In genomic region chr2:163151016-163151415, GRCm38 (mm10) we compare ENCODE assay signal across 29 mouse cellular contexts. TPM values are rescaled to one million over a fixed set of nuclear protein-coding genes. Genes with fewer than 3 reads are reported as not detected.
DNase-seq lines count a peak whose midpoint lies in the region; ATAC-seq and TF ChIP-seq lines count a peak whose summit lies in the region.
"Had no signal": no experiment of that assay in that cellular context is flagged by ENCODE, and none has a peak within 500 bp of the region (broad histone marks: within the 10 kb centered on the region; RNA-seq: fewer than 3 reads in every experiment).

No protein-coding gene starts in this region.

- H3K27me3 ChIP-seq in heart, embryonic 13.5 days (replicated peaks) = no peaks in the 10 kb centered on the region; the same call in 1 of the 2 replicates
- H3K27me3 ChIP-seq in midbrain, embryonic 10.5 days (ENCODE audit: low read depth, poor library complexity, severe bottlenecking) = no peaks in the 10 kb centered on the region; the same call in 1 of the 2 replicates
- H3K27me3 ChIP-seq in midbrain, postnatal 0 days (ENCODE audit: insufficient read depth, low read length) = no peaks in the 10 kb centered on the region
- H3K27me3 ChIP-seq in intestine, postnatal 0 days (replicated peaks; ENCODE audit: control insufficient read depth, insufficient read depth, low read length) = no peaks in the 10 kb centered on the region
- H3K27me3 ChIP-seq: embryonic facial prominence, embryonic 13.5 days; forebrain, embryonic 13.5 days; limb, embryonic 15.5 days had no signal

- TF ChIP-seq CTCF in midbrain, postnatal 0 days (IDR thresholded peaks at IDR 0.05) = no peak
- no peak for TF ChIP-seq CTCF in intestine, postnatal 0 days (IDR thresholded peaks at IDR 0.05; ENCODE audit: low read depth)

- ATAC-seq in heart, embryonic 13.5 days (ENCODE audit: extremely low read depth, insufficient number of reproducible peaks, low FRiP score, low TSS enrichment) = no peak
- ATAC-seq in midbrain, postnatal 0 days (ENCODE audit: low FRiP score) = no peak
- ATAC-seq in intestine, postnatal 0 days = no peak
- ATAC-seq: forebrain, embryonic 13.5 days had no signal

- no peak overlapping the region for H3K9ac ChIP-seq in heart, embryonic 13.5 days
- H3K9ac ChIP-seq in midbrain, postnatal 0 days (replicated peaks; ENCODE audit: low read length, poor library complexity, severe bottlenecking) = no peak overlapping the region
- no peak overlapping the region for H3K9ac ChIP-seq in intestine, postnatal 0 days (ENCODE audit: low read depth, low read length)
- H3K9ac ChIP-seq: embryonic facial prominence, embryonic 13.5 days; forebrain, embryonic 13.5 days; limb, embryonic 15.5 days; liver, embryonic 14.5 days; lung, embryonic 14.5 days had no signal

- H3K9me3 ChIP-seq in heart, embryonic 13.5 days = 0 out of 2 replicates have a peak, but pooled peaks cover 6% of the 10 kb centered on the region
- H3K9me3 ChIP-seq in midbrain, embryonic 10.5 days (replicated peaks) = peaks cover 5% of the 10 kb centered on the region; the same call in 1 of the 2 replicates
- no peaks in the 10 kb centered on the region for H3K9me3 ChIP-seq in midbrain, postnatal 0 days (ENCODE audit: low read length)
- H3K9me3 ChIP-seq in intestine, postnatal 0 days (ENCODE audit: control insufficient read depth) = no peaks in the 10 kb centered on the region
- H3K9me3 ChIP-seq: embryonic facial prominence, embryonic 13.5 days; forebrain, embryonic 13.5 days; limb, embryonic 15.5 days had no signal

- H3K36me3 ChIP-seq in heart, embryonic 13.5 days = no peaks in the 10 kb centered on the region
- H3K36me3 ChIP-seq in midbrain, embryonic 10.5 days = no peaks in the 10 kb centered on the region
- H3K36me3 ChIP-seq in midbrain, postnatal 0 days (ENCODE audit: insufficient read depth, low read length) = no peaks in the 10 kb centered on the region
- H3K36me3 ChIP-seq in intestine, postnatal 0 days (ENCODE audit: control insufficient read depth, insufficient read depth) = no peaks in the 10 kb centered on the region
- H3K36me3 ChIP-seq: embryonic facial prominence, embryonic 13.5 days; limb, embryonic 15.5 days had no signal

- WGBS in heart, embryonic 13.5 days = 71% methylated on average over 15 of the region's 15 CpGs
- WGBS in midbrain, embryonic 10.5 days = 80% methylated on average over 15 of the region's 15 CpGs
- 63% methylated on average over 15 of the region's 15 CpGs for WGBS in midbrain, postnatal 0 days
- WGBS in intestine, postnatal 0 days = 74% methylated on average over 15 of the region's 15 CpGs

- no peaks in the 10 kb centered on the region for H3K4me1 ChIP-seq in heart, embryonic 13.5 days
- H3K4me1 ChIP-seq in midbrain, embryonic 10.5 days = peaks cover 30% of the 10 kb centered on the region
- peaks cover 8% of the 10 kb centered on the region; the same call in 1 of the 2 replicates for H3K4me1 ChIP-seq in midbrain, postnatal 0 days (ENCODE audit: insufficient read depth, low read length)
- H3K4me1 ChIP-seq in intestine, postnatal 0 days (replicated peaks; ENCODE audit: control insufficient read depth, insufficient read depth, low read length) = no peaks in the 10 kb centered on the region
- H3K4me1 ChIP-seq: embryonic facial prominence, embryonic 13.5 days; limb, embryonic 15.5 days had no signal

- H3K4me2 ChIP-seq in heart, embryonic 13.5 days = peak overlapping the region; percentile 22; the same call in 1 of the 2 replicates
- no peak overlapping the region for H3K4me2 ChIP-seq in midbrain, postnatal 0 days (ENCODE audit: low read depth, low read length, poor library complexity, severe bottlenecking)
- H3K4me2 ChIP-seq in intestine, postnatal 0 days (replicated peaks; ENCODE audit: low read depth) = no peak overlapping the region
- H3K4me2 ChIP-seq: embryonic facial prominence, embryonic 13.5 days; forebrain, embryonic 13.5 days; heart, embryonic 11.5 days; limb, embryonic 15.5 days; lung, embryonic 14.5 days had no signal

- H3K27ac ChIP-seq in heart, embryonic 13.5 days (replicated peaks) = no peak overlapping the region
- peak overlapping the region; percentile 52 for H3K27ac ChIP-seq in midbrain, embryonic 10.5 days (replicated peaks)
- no peak overlapping the region for H3K27ac ChIP-seq in midbrain, postnatal 0 days (ENCODE audit: low read depth, low read length)
- no peak overlapping the region for H3K27ac ChIP-seq in intestine, postnatal 0 days (ENCODE audit: low read depth, low read length)
- H3K27ac ChIP-seq: embryonic facial prominence, embryonic 13.5 days; forebrain, embryonic 13.5 days; left cerebral cortex, adult 2 months; limb, embryonic 15.5 days; liver, embryonic 14.5 days had no signal

- H3K4me3 ChIP-seq in heart, embryonic 13.5 days = no peak overlapping the region
- H3K4me3 ChIP-seq in midbrain, embryonic 10.5 days = no peak overlapping the region
- H3K4me3 ChIP-seq in midbrain, postnatal 0 days (ENCODE audit: low read depth, low read length) = no peak overlapping the region
- no peak overlapping the region for H3K4me3 ChIP-seq in intestine, postnatal 0 days (ENCODE audit: low read depth, low read length)
- H3K4me3 ChIP-seq: embryonic facial prominence, embryonic 13.5 days; erythroblast, embryonic 14.5 days; forebrain, embryonic 13.5 days; left cerebral cortex, adult 2 months; limb, embryonic 15.5 days had no signal

- DNase-seq in heart, adult 18-20 months = no peak
- no peak for DNase-seq in midbrain, embryonic 10.5 days (ENCODE audit: low spot score)
- no peak for DNase-seq in midbrain, postnatal 0 days (ENCODE audit: low spot score)
- peak; percentile 16 for DNase-seq in R1 (ENCODE audit: low read depth, low spot score)
- DNase-seq in retina, embryonic 14.5 days (ENCODE audit: low spot score) = peak; percentile 69
- no peak for DNase-seq in thymus, postnatal 10 days (ENCODE audit: low spot score in 2 of 2)
- DNase-seq: adrenal gland, postnatal 36 days; cerebellum, adult 11-12 months; cerebellum, postnatal 14 days; gastrocnemius, postnatal 36 days; heart, postnatal 36 days; kidney, adult 8-10 months; kidney, postnatal 10 days; left cerebral cortex, postnatal 4 days; lung, embryonic 14.5 days; right cerebral cortex, adult 18-20 months; right cerebral cortex, postnatal 4 days; thymus, postnatal 25 days had no signal

RNA-seq across cellular contexts. Expression of gene Tox2, which starts 51.9 kb away (rescaled TPM):
- 2.5 and 3.6 TPM in 2 replicates for polyA plus RNA-seq in heart, embryonic 13.5 days (2015; fragmentation: Nextera tagmentation; extraction: Ambion mirVana)
- 1 to 10 TPM; 1.1 to 1.2 TPM for total RNA-seq in heart, adult 18-20 months (2021)
- polyA plus RNA-seq in midbrain, embryonic 10.5 days (2016; fragmentation: Nextera tagmentation; extraction: Ambion mirVana) = 45.5 and 52.3 TPM in 2 replicates
- total RNA-seq in midbrain, postnatal 0 days (2014; rRNA removed) = 7.6 and 14.3 TPM in 2 replicates
- 57.0 and 64.7 TPM in 2 replicates for polyA plus RNA-seq in midbrain, postnatal 0 days (2015; fragmentation: Nextera tagmentation; extraction: Ambion mirVana)
- polyA plus RNA-seq in intestine, postnatal 0 days (2015; fragmentation: Nextera tagmentation; extraction: Ambion mirVana) = 2.0 and 3.3 TPM in 2 replicates
- total RNA-seq: megakaryocyte, adult 5-6 weeks; monocyte, adult 5-6 weeks had no signal

Comparison
In these comparisons a context has a peak if more than half of its experiments do, and no peak if none do; other contexts are left out.
1. DNase-seq: peak in R1 (single experiment) and retina, embryonic 14.5 days (single experiment); none in heart, adult 18-20 months (0 of 2), midbrain, embryonic 10.5 days (single experiment), midbrain, postnatal 0 days (single experiment) and thymus, postnatal 10 days (0 of 2).
2. RNA of gene Tox2, which starts 51.9 kb away (polyA plus RNA-seq): 57.0 to 64.7 TPM in midbrain, postnatal 0 days and 45.5 to 52.3 TPM in midbrain, embryonic 10.5 days; 2.0 to 3.3 TPM in intestine, postnatal 0 days and 2.5 to 3.6 TPM in heart, embryonic 13.5 days; every median in the first group is over 10 times any median in the second.